Mouse (Mus musculus): ENCODE measurements around the gene Oxt. TPM values are rescaled to one million over a fixed set of nuclear protein-coding genes. Genes with fewer than 3 reads are reported as not detected.

Oxt gene
- total and polyA plus RNA-seq, 2 experiments from 2014 or later = 4.9 TPM; not detected in 1

GRCm38 (mm10) chr2:130586016-130586415, 10.0 kb downstream of the Oxt start:
- Histone ChIP-seq H3K4me1 (ENCODE audit: insufficient read depth, low read length) (0 out of 2 replicates have a peak, but pooled peaks cover under 1% of the 10 kb centered on the region), H3K27ac (no peak overlapping the region), H3K9ac (replicated peaks; ENCODE audit: low read length) (no peak overlapping the region), H3K4me2 (ENCODE audit: low read depth, low read length) (no peak overlapping the region), H3K9me3 (ENCODE audit: low read length) (no peaks in the 10 kb centered on the region), H3K4me3 (ENCODE audit: low read length) (no peak overlapping the region), H3K36me3 (ENCODE audit: insufficient read depth, low read length) (peaks cover 9% of the 10 kb centered on the region), H3K27me3 (ENCODE audit: insufficient read depth, low read length) (peaks cover 12% of the 10 kb centered on the region; the same call in 1 of the 2 replicates)
- no peak for TF ChIP-seq CTCF (IDR thresholded peaks at IDR 0.05; ENCODE audit: low read depth)
- 85% methylated on average over 6 of the region's 6 CpGs for WGBS
- DNase-seq (ENCODE audit: low spot score) (no peak), ATAC-seq (no peak)

GRCm38 (mm10) chr2:130588373-130588772, 12.4 kb downstream of the Oxt start:
- Histone ChIP-seq H3K4me3 (ENCODE audit: low read length) (no peak overlapping the region), H3K27ac (no peak overlapping the region), H3K27me3 (ENCODE audit: insufficient read depth, low read length) (no peaks in the 10 kb centered on the region), H3K9me3 (ENCODE audit: low read length) (no peaks in the 10 kb centered on the region), H3K4me2 (ENCODE audit: low read depth, low read length) (no peak overlapping the region), H3K36me3 (ENCODE audit: insufficient read depth, low read length) (peaks cover 17% of the 10 kb centered on the region), H3K4me1 (ENCODE audit: insufficient read depth, low read length) (no peaks in the 10 kb centered on the region), H3K9ac (replicated peaks; ENCODE audit: low read length) (no peak overlapping the region)
- no peak for DNase-seq (ENCODE audit: low spot score)
- 80% methylated on average over 2 of the region's 2 CpGs for WGBS
- no peak for ATAC-seq
- no peak for TF ChIP-seq CTCF (IDR thresholded peaks at IDR 0.05; ENCODE audit: low read depth)

GRCm38 (mm10) chr2:130589157-130589556, 13.2 kb downstream of the Oxt start:
- no peaks in the 10 kb centered on the region for H3K4me1 ChIP-seq (ENCODE audit: insufficient read depth, low read length)
- H3K9me3 ChIP-seq (ENCODE audit: low read length) = no peaks in the 10 kb centered on the region
- H3K9ac ChIP-seq (replicated peaks; ENCODE audit: low read length) = no peak overlapping the region
- no peak for DNase-seq (ENCODE audit: low spot score)
- H3K4me2 ChIP-seq (ENCODE audit: low read depth, low read length) = no peak overlapping the region
- no peaks in the 10 kb centered on the region for H3K27me3 ChIP-seq (ENCODE audit: insufficient read depth, low read length)
- no peak overlapping the region for H3K27ac ChIP-seq
- H3K36me3 ChIP-seq (ENCODE audit: insufficient read depth, low read length) = peaks cover 17% of the 10 kb centered on the region
- H3K4me3 ChIP-seq (ENCODE audit: low read length) = no peak overlapping the region
- 41% methylated on average over 4 of the region's 4 CpGs for WGBS
- no peak for TF ChIP-seq CTCF (IDR thresholded peaks at IDR 0.05; ENCODE audit: low read depth)
- ATAC-seq = no peak

GRCm38 (mm10) chr2:130589761-130590160, 13.8 kb downstream of the Oxt start:
- Histone ChIP-seq H3K4me1 (ENCODE audit: insufficient read depth, low read length) (no peaks in the 10 kb centered on the region), H3K4me2 (ENCODE audit: low read depth, low read length) (no peak overlapping the region), H3K36me3 (ENCODE audit: insufficient read depth, low read length) (peaks cover 17% of the 10 kb centered on the region), H3K27ac (no peak overlapping the region), H3K27me3 (ENCODE audit: insufficient read depth, low read length) (no peaks in the 10 kb centered on the region), H3K4me3 (ENCODE audit: low read length) (no peak overlapping the region), H3K9ac (replicated peaks; ENCODE audit: low read length) (no peak overlapping the region), H3K9me3 (ENCODE audit: low read length) (no peaks in the 10 kb centered on the region)
- DNase-seq (ENCODE audit: low spot score) = no peak
- no peak for ATAC-seq
- TF ChIP-seq CTCF (IDR thresholded peaks at IDR 0.05; ENCODE audit: low read depth) = no peak
- 91% methylated on average over 2 of the region's 2 CpGs for WGBS

DNA sequence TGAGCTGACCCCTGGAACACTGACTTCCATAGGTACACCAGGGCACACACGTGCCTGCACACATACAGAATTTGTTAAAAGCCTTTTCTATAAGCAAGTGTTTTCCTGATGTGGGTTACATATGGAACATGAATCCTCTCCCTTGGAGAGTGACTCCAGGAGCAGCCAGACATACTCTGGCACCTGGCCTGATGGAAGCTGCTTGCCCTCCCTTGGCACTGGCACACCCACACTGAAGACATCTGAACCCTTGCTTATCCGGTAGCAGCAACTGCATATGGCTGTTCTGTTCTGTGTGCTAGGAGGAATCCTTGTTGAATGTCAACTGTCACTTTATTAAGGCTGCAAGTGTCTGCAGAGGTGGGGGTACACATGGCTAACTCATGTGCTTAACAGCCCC, 15.0 kb downstream of the Oxt start:
- no peak overlapping the region for H3K4me2 ChIP-seq (ENCODE audit: low read depth, low read length)
- no peak for TF ChIP-seq CTCF (IDR thresholded peaks at IDR 0.05; ENCODE audit: low read depth)
- H3K36me3 ChIP-seq (ENCODE audit: insufficient read depth, low read length) = peaks cover 24% of the 10 kb centered on the region
- no peak overlapping the region for H3K9ac ChIP-seq (replicated peaks; ENCODE audit: low read length)
- H3K4me3 ChIP-seq (ENCODE audit: low read length) = no peak overlapping the region
- no peaks in the 10 kb centered on the region for H3K9me3 ChIP-seq (ENCODE audit: low read length)
- DNase-seq (ENCODE audit: low spot score) (no peak), ATAC-seq (no peak)
- H3K27ac ChIP-seq = no peak overlapping the region
- H3K27me3 ChIP-seq (ENCODE audit: insufficient read depth, low read length) = no peaks in the 10 kb centered on the region
- H3K4me1 ChIP-seq (ENCODE audit: insufficient read depth, low read length) = no peaks in the 10 kb centered on the region
- 88% methylated on average over 2 of the region's 2 CpGs for WGBS

DNA sequence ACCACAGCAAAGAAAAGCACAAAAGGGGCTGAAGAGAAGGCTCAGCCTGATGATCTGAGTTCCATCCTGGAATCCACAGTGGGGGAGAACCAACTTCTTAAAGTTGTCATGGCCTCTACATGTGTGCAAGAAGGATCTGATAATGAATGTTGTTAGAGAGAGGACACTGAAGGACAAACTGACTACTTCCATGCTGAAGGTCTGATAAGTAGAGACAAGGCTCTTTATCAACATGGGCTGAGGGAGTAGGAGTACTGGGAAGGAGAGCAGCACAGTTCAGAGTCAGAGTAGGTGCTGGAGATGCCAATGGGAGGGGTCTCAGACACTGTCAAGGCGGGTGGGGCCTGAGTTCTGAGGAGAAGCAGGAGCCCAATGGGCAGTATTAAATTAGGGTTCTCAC, 19.6 kb downstream of the Oxt start:
- Histone ChIP-seq H3K27ac (no peak overlapping the region), H3K9ac (replicated peaks; ENCODE audit: low read length) (no peak overlapping the region), H3K9me3 (ENCODE audit: low read length) (no peaks in the 10 kb centered on the region), H3K4me3 (ENCODE audit: low read length) (no peak overlapping the region), H3K4me1 (ENCODE audit: insufficient read depth, low read length) (no peaks in the 10 kb centered on the region), H3K36me3 (ENCODE audit: insufficient read depth, low read length) (peaks cover 38% of the 10 kb centered on the region), H3K27me3 (ENCODE audit: insufficient read depth, low read length) (no peaks in the 10 kb centered on the region), H3K4me2 (ENCODE audit: low read depth, low read length) (no peak overlapping the region)
- no peak for ATAC-seq
- WGBS = 96% methylated on average over 1 of the region's 1 CpGs
- DNase-seq (ENCODE audit: low spot score) = no peak
- TF ChIP-seq CTCF (IDR thresholded peaks at IDR 0.05; ENCODE audit: low read depth) = no peak

DNA sequence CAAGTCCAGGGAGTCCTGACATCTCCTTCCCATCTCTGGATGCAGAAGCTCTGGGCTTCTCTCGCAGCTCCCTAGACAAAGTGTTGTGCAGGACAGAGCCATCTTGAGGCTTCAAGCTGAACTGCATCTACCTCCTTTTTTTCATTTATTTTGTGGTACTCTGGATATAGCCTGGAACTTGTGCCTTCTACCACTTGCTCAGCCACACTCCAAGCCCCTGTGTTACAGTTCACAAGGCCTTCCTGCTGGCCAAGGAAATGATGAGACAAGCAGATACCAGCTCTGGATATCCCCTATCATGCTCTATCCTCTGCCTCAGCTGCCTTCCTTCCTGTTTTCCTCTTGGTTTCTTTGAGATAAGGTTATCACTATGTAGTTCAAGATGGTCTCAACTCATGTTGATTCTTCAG, 21.6 kb downstream of the Oxt start:
- TF ChIP-seq CTCF (IDR thresholded peaks at IDR 0.05; ENCODE audit: low read depth) = peak; percentile 75
- H3K36me3 ChIP-seq (ENCODE audit: insufficient read depth, low read length) = peaks cover 33% of the 10 kb centered on the region

More for the DNA sequence above, 21.6 kb downstream of the Oxt start:
- Histone ChIP-seq H3K9ac (replicated peaks; ENCODE audit: low read length) (no peak overlapping the region), H3K27ac (no peak overlapping the region), H3K27me3 (ENCODE audit: insufficient read depth, low read length) (no peaks in the 10 kb centered on the region), H3K4me3 (ENCODE audit: low read length) (no peak overlapping the region), H3K4me1 (ENCODE audit: insufficient read depth, low read length) (no peaks in the 10 kb centered on the region), H3K4me2 (ENCODE audit: low read depth, low read length) (no peak overlapping the region), H3K9me3 (ENCODE audit: low read length) (no peaks in the 10 kb centered on the region)
- 4% methylated on average over 1 of the region's 1 CpGs for WGBS
- DNase-seq (ENCODE audit: low spot score) (peak; percentile 76), ATAC-seq (peak; percentile 53)
